Mouse (Mus musculus): ENCODE measurements at regions not wholly inside any gene's neighbourhood (a gene's known extent, or its start where the extent isn't known, plus 50 kb on each side); places are given as distances from the start of the nearest gene placed in this dataset.

DNA sequence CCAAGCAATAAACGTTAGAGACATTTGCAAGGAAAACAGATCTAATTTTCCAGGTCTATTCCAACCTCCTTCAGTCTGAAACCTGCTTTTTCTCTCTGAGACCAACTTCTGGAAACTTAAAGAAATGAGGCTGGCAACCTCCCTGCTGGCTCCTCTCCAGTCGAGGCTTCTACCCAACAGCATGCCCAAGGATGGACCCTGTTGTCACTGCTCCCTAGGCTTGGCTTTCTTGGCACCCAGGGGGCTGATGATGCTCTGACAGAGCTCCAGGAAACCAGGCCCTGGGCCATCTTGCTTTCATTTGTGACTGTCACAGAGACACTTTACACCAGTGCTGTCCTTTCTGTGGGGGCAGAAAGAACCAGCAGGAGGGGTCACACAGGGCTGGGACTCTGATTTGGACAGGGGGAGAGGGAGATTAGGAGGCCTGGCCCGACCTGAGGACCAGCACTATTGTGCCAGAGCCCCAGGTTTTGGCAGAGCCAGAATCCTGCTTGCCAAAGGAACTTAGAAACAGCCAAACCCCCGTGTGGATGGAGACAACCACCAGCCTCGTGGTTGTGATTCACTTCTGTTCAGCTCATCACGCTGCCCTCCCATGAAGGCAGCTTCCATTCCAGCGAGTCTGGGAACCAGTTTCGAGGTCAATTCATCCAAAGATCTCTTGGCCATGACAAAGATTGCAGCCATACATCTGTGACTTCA lies 105.5 kb downstream of the Gm826 start:
- TF ChIP-seq CTCF (IDR thresholded peaks at IDR 0.05; ENCODE audit: low read depth): no peak
- no peak for TF ChIP-seq EP300 (IDR thresholded peaks at IDR 0.05; ENCODE audit: low read depth)

Measured in heart, postnatal 0 days (tissue).